Mouse (Mus musculus) ES-E14 (cell line): ENCODE data around the gene Nudt21. TPM values are rescaled to one million over a fixed set of nuclear protein-coding genes. Genes with fewer than 3 reads are reported as not detected.
A peak's percentile ranks its signal among the peaks of the same experiment; 100 is the strongest.

ENCODE experiments used
- DNase-seq: peaks from one replicate; pipeline ENCODE4 v3.0.0-alpha.2; 2013; ENCODE audit warnings: low read depth, low spot score
- H3K27ac ChIP-seq: 2 replicates; pipeline ENCODE4 v1.5.1; 2012; ENCODE audit warnings: low read depth, mild to moderate bottlenecking, low read length, moderate library complexity, mixed read lengths; ENCODE audit not compliant: poor library complexity, insufficient read depth, severe bottlenecking
- H3K36me3 ChIP-seq: 2 replicates; pipeline ENCODE4 v1.6.1; 2012; ENCODE audit warnings: mild to moderate bottlenecking, low read length, moderate library complexity, mixed read lengths; ENCODE audit not compliant: control insufficient read depth, poor library complexity, insufficient read depth, severe bottlenecking
- H3K4me1 ChIP-seq, 2 experiments: fragments of 150-350 bp in 1 of 2; sonication (generic) in 1 of 2; 2 replicates each; pipeline ENCODE4 v1.6.1; 2012; ENCODE audit warnings: low read length in 2 of 2, mild to moderate bottlenecking in 1 of 2, mixed read lengths in 1 of 2; ENCODE audit not compliant: control insufficient read depth in 2 of 2, insufficient read depth in 2 of 2, poor library complexity in 1 of 2
- H3K4me3 ChIP-seq, 2 experiments: fragments of 150-350 bp in 1 of 2; sonication (generic) in 1 of 2; 2 replicates each; pipeline ENCODE4 v1.5.1; 2012; ENCODE audit warnings: low read length in 2 of 2, low read depth in 1 of 2, mild to moderate bottlenecking in 1 of 2, mixed read lengths in 1 of 2; ENCODE audit not compliant: insufficient read depth in 1 of 2, poor library complexity in 1 of 2, severe bottlenecking in 1 of 2
- H3K9ac ChIP-seq: 2 replicates; pipeline ENCODE4 v1.6.1; 2012; ENCODE audit warnings: low read depth, mild to moderate bottlenecking, low read length, mixed read lengths; ENCODE audit not compliant: poor library complexity, insufficient read depth, severe bottlenecking
- H3K9me3 ChIP-seq: fragments of 150-350 bp; sonication (generic); 2 replicates; pipeline ENCODE4 v1.6.1; 2012; ENCODE audit warnings: low read depth, mild to moderate bottlenecking, low read length; ENCODE audit not compliant: control insufficient read depth, insufficient read depth
- CHD2 ChIP-seq: IDR thresholded peaks from 2 replicates; pipeline ENCODE4 v1.6.1; 2014; ENCODE audit warnings: mild to moderate bottlenecking, low read depth, low read length, inconsistent platforms
- HCFC1 ChIP-seq: IDR thresholded peaks from 2 replicates; pipeline ENCODE4 v1.6.1; 2012; ENCODE audit warnings: low read length, inconsistent platforms, borderline replicate concordance; ENCODE audit not compliant: insufficient read depth
- MAFK ChIP-seq: IDR thresholded peaks from 2 replicates; pipeline ENCODE4 v1.6.1; 2014; ENCODE audit warnings: mild to moderate bottlenecking, low read depth, low read length, inconsistent platforms; ENCODE audit not compliant: insufficient read depth
- ZC3H11A ChIP-seq: IDR thresholded peaks from 2 replicates; pipeline ENCODE4 v1.6.1; 2012; ENCODE audit warnings: low read depth, mild to moderate bottlenecking, inconsistent platforms, low read length, borderline replicate concordance
- ZNF384 ChIP-seq: IDR thresholded peaks from 2 replicates; pipeline ENCODE4 v1.6.1; 2012; ENCODE audit warnings: low read depth, low read length, inconsistent platforms
- in situ Hi-C, 2 experiments: fragments of 600-800 bp; cut with MboI; formaldehyde crosslinking; loops; one replicate each; pipeline ENCODE4 v1.15.1; 2025; ENCODE audit warnings: low sequenced_read_pairs in 2 of 2, inconsistent platforms in 1 of 2; ENCODE audit not compliant: unreplicated experiment in 2 of 2
- total RNA-seq: library from RNA; depleted of rRNA; stranded (reverse); fragments of 300-350 nt; gene quantifications from 2 replicates; pipeline ENCODE4 v1.2.3, GENCODE M21; 2012

Gene Nudt21
- total RNA-seq, 1 experiment, result 152 TPM

- H3K36me3 ChIP-seq, result peaks cover 5% of the 10 kb centered on the region; the same call in 1 of the 2 replicates
- DNase-seq, result no peak
- H3K9ac ChIP-seq, result peak within 1 kb of the TSS; percentile 88
- no peak within 1 kb of the TSS for H3K27ac ChIP-seq
- no peaks in the 10 kb centered on the region for H3K9me3 ChIP-seq
- H3K4me1 ChIP-seq, result peaks cover 4 to 13% of the 10 kb centered on the region in 2 experiments; a peak in 3 of 4 replicates
- in situ Hi-C loops, result no loop called here
- peak within 1 kb of the TSS; percentile 83 to 88 for H3K4me3 ChIP-seq
- TF ChIP-seq HCFC1 (0 out of 2 replicates have a peak, but pooled peaks have one; percentile 16), MAFK (no peak), ZNF384 (no peak), CHD2 (no peak), ZC3H11A (no peak)
Observed at GRCm38 (mm10) chr8:94012013-94012951, 24.5 kb downstream of the Nudt21 start, which contains the start of gene Amfr. TSS of gene Amfr (minus strand) at chr8:94012842.

GRCm38 (mm10) chr8:94011076-94012012, 25.5 kb downstream of the Nudt21 start:
- in situ Hi-C loops, result no loop called here
- H3K9me3 ChIP-seq, result no peaks in the 10 kb centered on the region
- H3K27ac ChIP-seq, result no peak overlapping the region
- no peak for TF ChIP-seq CHD2
- TF ChIP-seq ZNF384, result no peak
- no peak for TF ChIP-seq ZC3H11A
- TF ChIP-seq HCFC1, result 0 out of 2 replicates have a peak, but pooled peaks have one; percentile 15
- TF ChIP-seq MAFK, result no peak
- peaks cover 4 to 13% of the 10 kb centered on the region in 2 experiments; a peak in 3 of 4 replicates for H3K4me1 ChIP-seq
- DNase-seq, result no peak
- H3K9ac ChIP-seq, result peak overlapping the region; percentile 88
- H3K4me3 ChIP-seq, result peak overlapping the region; percentile 83 to 88
- H3K36me3 ChIP-seq, result peaks cover 5% of the 10 kb centered on the region; the same call in 1 of the 2 replicates

- Histone ChIP-seq H3K27ac (no peak overlapping the region), H3K9me3 (no peaks in the 10 kb centered on the region), H3K4me1 (peaks cover 4 to 13% of the 10 kb centered on the region in 2 experiments; a peak in 3 of 4 replicates), H3K36me3 (peaks cover 5% of the 10 kb centered on the region; the same call in 1 of the 2 replicates), H3K4me3 (no peak overlapping the region), H3K9ac (no peak overlapping the region)
- TF ChIP-seq ZNF384, result no peak
- TF ChIP-seq MAFK, result no peak
- TF ChIP-seq ZC3H11A, result no peak
- TF ChIP-seq CHD2, result no peak
- no peak for TF ChIP-seq HCFC1
- in situ Hi-C loops, result no loop called here
- DNase-seq, result no peak
Observed at GRCm38 (mm10) chr8:94010101-94010705, 26.6 kb downstream of the Nudt21 start.
